Mouse (Mus musculus): Measurements from ENCODE around the gene Sh3bp5l.

Sh3bp5l gene

GRCm38 (mm10) chr11:58378763-58379278 is 48.3 kb downstream of the Sh3bp5l start, which contains the start of gene Lypd8:
Lypd8 (plus strand) TSS chr11:58379043.
- DNase-seq (ENCODE audit: low read depth) = no peak

- DNase-seq (ENCODE audit: low read depth) = no peak
Measured at GRCm38 (mm10) chr11:58379516-58379915, 49.0 kb downstream of the Sh3bp5l start.

GRCm38 (mm10) chr11:58382471-58382870 is 51.9 kb downstream of the Sh3bp5l start:
- no peak for DNase-seq (ENCODE audit: low read depth)
